Mouse (Mus musculus): ENCODE results near the gene Dync2h1.
"Not testable (repeated sequence)": the region's sequence is repeated elsewhere in the genome, so short reads cannot be mapped to it uniquely, and the experiment has no call there.

The Dync2h1 gene

GRCm38 (mm10) chr9:7184172-7184896 is at the start of gene Dync2h1, which contains the start of gene Dcun1d5:
TSS of gene Dync2h1 (minus strand) at chr9:7184446.
TSS of gene Dcun1d5 (plus strand) at chr9:7184520.
- peak; percentile 93 to 94 for DNase-seq (ENCODE audit: low spot score in 2 of 2)

GRCm38 (mm10) chr9:7221460-7221859 is 37.2 kb upstream of the Dync2h1 start:
- no peak for DNase-seq (ENCODE audit: low spot score in 2 of 2)

- DNase-seq (ENCODE audit: low spot score in 2 of 2) = no peak
These were observed 36.8 kb upstream of the Dync2h1 start for GRCm38 (mm10) chr9:7221024-7221423.

GRCm38 (mm10) chr9:7216240-7216639 is 32.0 kb upstream of the Dync2h1 start:
- peak in 1 of 2 experiments; percentile 15 for DNase-seq (ENCODE audit: low spot score in 2 of 2)

GRCm38 (mm10) chr9:7190694-7191093 is 6.4 kb upstream of the Dync2h1 start:
- DNase-seq (ENCODE audit: low spot score in 2 of 2) = not testable (repeated sequence)

GRCm38 (mm10) chr9:7184897-7185291 is 648 bp upstream of the Dync2h1 start:
- peak in 1 of 2 experiments; percentile 26 for DNase-seq (ENCODE audit: low spot score in 2 of 2)

- peak; percentile 95 to 97 for DNase-seq (ENCODE audit: low spot score in 2 of 2)
These were observed 7.3 kb downstream of the Dync2h1 start for GRCm38 (mm10) chr9:7176618-7177610.

GRCm38 (mm10) chr9:7173756-7174155 is 10.5 kb downstream of the Dync2h1 start:
- DNase-seq (ENCODE audit: low spot score in 2 of 2) = no peak

- DNase-seq (ENCODE audit: low spot score in 2 of 2) = no peak
These were observed 16.8 kb downstream of the Dync2h1 start for GRCm38 (mm10) chr9:7167339-7167998.

- no peak for DNase-seq (ENCODE audit: low spot score in 2 of 2)
These were observed 23.6 kb downstream of the Dync2h1 start for GRCm38 (mm10) chr9:7160688-7161087.

GRCm38 (mm10) chr9:7159718-7160117 is 24.5 kb downstream of the Dync2h1 start:
- DNase-seq (ENCODE audit: low spot score in 2 of 2) = no peak

- DNase-seq (ENCODE audit: low spot score in 2 of 2) = no peak
These were observed 25.6 kb downstream of the Dync2h1 start for GRCm38 (mm10) chr9:7158605-7159004.

- DNase-seq (ENCODE audit: low spot score in 2 of 2) = no peak
These were observed 29.9 kb downstream of the Dync2h1 start for GRCm38 (mm10) chr9:7154391-7154790.

GRCm38 (mm10) chr9:7122863-7123262 is 61.4 kb downstream of the Dync2h1 start:
- no peak for DNase-seq (ENCODE audit: low spot score in 2 of 2)

- no peak for DNase-seq (ENCODE audit: low spot score in 2 of 2)
These were observed 74.1 kb downstream of the Dync2h1 start for GRCm38 (mm10) chr9:7110166-7110565.

GRCm38 (mm10) chr9:7101361-7101760 is 82.9 kb downstream of the Dync2h1 start:
- no peak for DNase-seq (ENCODE audit: low spot score in 2 of 2)

- DNase-seq (ENCODE audit: low spot score in 2 of 2) = no peak
These were observed 109.6 kb downstream of the Dync2h1 start for GRCm38 (mm10) chr9:7074625-7075024.

GRCm38 (mm10) chr9:7070846-7071245 is 113.4 kb downstream of the Dync2h1 start:
- no peak for DNase-seq (ENCODE audit: low spot score in 2 of 2)

- peak in 1 of 2 experiments; percentile 9 for DNase-seq (ENCODE audit: low spot score in 2 of 2)
These were observed 133.7 kb downstream of the Dync2h1 start for GRCm38 (mm10) chr9:7050588-7050987.

GRCm38 (mm10) chr9:7042635-7043273 is 141.5 kb downstream of the Dync2h1 start:
- DNase-seq (ENCODE audit: low spot score in 2 of 2) = no peak

- no peak for DNase-seq (ENCODE audit: low spot score in 2 of 2)
These were observed 143.0 kb downstream of the Dync2h1 start for GRCm38 (mm10) chr9:7041231-7041630.
